Mouse (Mus musculus): ENCODE data around the gene Fam102a. TPM values are rescaled to one million over a fixed set of nuclear protein-coding genes. Genes with fewer than 3 reads are reported as not detected.
"Not testable (repeated sequence)": the region's sequence is repeated elsewhere in the genome, so short reads cannot be mapped to it uniquely, and the experiment has no call there.

Fam102a gene
- 11.4 and 12.8 TPM in 2 replicates for polyA plus RNA-seq (2015; fragmentation: Nextera tagmentation; extraction: Ambion mirVana)

DNA sequence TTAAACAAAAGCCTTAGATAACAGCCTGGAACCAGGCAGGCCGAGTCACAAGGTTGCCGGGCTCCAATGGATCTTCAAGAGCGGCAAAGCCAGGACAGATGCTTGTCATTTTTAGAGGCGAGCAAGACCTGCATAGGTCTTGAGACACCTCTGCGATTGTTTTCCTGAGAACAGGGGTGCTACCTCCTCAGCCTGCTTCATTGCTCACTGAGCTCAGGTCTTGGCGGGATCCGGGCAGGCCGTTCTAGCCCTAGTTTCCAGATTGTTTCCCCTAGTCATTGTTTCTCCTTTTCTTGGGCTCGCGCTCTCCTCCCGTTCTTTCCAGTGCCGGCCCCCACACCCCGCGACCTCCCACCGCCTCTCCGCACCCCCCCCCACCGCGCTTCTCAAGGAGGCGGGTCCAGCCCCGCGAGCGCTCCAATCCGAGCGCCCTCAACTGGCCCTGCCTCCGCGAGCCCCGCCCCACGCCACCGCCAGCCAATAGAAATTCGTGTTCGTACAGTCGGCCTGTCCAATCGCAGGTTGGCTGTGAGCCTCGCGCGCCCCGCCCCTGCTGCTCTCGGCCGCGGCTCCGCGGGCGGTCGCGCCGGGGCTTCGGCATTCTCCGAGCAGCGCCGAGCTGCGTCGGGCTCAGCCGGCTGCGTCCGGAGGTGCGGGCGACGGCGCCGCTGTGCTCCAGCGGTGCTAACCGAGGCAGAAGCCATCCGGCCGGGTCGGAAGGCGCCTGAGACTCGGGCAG is at the start of gene Fam102a:
Gene Fam102a, plus strand, starts transcription at position 600 of the 739 bp plus-strand sequence.
- Histone ChIP-seq H3K27ac (ENCODE audit: low read length) (peak within 1 kb of the TSS; percentile 97), H3K9me3 (replicated peaks; ENCODE audit: control insufficient read depth, low read length) (no peaks in the 10 kb centered on the region), H3K9ac (ENCODE audit: low read length) (peak within 1 kb of the TSS; percentile 91), H3K27me3 (ENCODE audit: control insufficient read depth, insufficient read depth, low read length) (no peaks in the 10 kb centered on the region), H3K4me1 (ENCODE audit: control insufficient read depth, insufficient read depth, low read length) (peaks cover 44% of the 10 kb centered on the region), H3K36me3 (ENCODE audit: control insufficient read depth, insufficient read depth, low read length) (no peaks in the 10 kb centered on the region), H3K4me3 (replicated peaks; ENCODE audit: low read length) (peak within 1 kb of the TSS; percentile 75), H3K4me2 (ENCODE audit: low read depth, low read length) (peak within 1 kb of the TSS; percentile 89)
- peak; percentile 95 for ATAC-seq (ENCODE audit: insufficient read depth, low FRiP score)
- WGBS: under 1% methylated on average over 67 of the region's 67 CpGs

DNA sequence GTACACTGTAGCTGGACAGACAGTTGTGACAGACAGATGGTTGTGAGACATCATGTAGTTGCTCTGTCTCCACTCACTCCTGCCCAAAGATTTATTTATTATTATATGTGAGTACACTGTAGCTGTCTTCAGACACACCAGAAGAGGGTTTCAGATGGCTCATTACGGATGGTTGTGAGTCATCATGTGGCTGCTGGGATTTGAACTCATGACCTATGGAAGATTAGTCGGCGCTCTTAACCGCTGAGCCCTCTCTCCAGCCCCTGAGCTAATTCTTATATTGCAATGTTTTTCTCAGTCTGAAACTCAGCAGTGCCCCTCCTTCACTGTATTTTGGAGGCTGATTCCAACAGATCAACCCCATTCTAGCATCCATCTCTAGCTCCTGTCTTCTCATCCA is 49.4 kb upstream of the Fam102a start:
- H3K9ac ChIP-seq (ENCODE audit: low read length): 0 out of 2 replicates have a peak overlapping the region, but pooled peaks have one; percentile 42
- WGBS: 67% methylated on average over 4 of the region's 4 CpGs
- no peak overlapping the region for H3K27ac ChIP-seq (ENCODE audit: low read length)
- no peaks in the 10 kb centered on the region for H3K9me3 ChIP-seq (replicated peaks; ENCODE audit: control insufficient read depth, low read length)
- H3K4me3 ChIP-seq (replicated peaks; ENCODE audit: low read length): no peak overlapping the region
- H3K36me3 ChIP-seq (ENCODE audit: control insufficient read depth, insufficient read depth, low read length): no peaks in the 10 kb centered on the region
- H3K4me2 ChIP-seq (ENCODE audit: low read depth, low read length): no peak overlapping the region
- H3K27me3 ChIP-seq (ENCODE audit: control insufficient read depth, insufficient read depth, low read length): no peaks in the 10 kb centered on the region
- H3K4me1 ChIP-seq (ENCODE audit: control insufficient read depth, insufficient read depth, low read length): no peaks in the 10 kb centered on the region
- ATAC-seq (ENCODE audit: insufficient read depth, low FRiP score): no peak

DNA sequence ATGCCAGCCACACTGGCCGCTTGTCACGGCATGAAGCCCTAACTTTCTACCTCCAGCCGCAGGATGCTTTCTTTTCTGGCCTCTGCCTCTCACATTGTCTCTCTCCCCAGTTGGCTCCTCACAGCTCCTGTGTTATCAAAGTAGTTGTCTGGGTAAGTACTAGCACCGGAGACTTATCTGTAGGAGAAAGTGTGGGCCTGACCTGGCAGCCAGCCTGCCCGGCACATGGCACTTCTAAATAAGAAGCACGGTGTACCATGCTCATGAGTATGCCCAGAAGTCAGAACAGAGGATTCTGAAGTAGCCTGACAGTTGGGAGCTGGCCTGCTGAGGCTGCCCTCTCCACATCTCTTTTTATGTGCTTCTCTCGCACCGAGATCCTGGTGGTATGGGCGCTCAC is 49.0 kb upstream of the Fam102a start:
- Histone ChIP-seq H3K27ac (ENCODE audit: low read length) (no peak overlapping the region), H3K9ac (ENCODE audit: low read length) (no peak overlapping the region), H3K4me1 (ENCODE audit: control insufficient read depth, insufficient read depth, low read length) (no peaks in the 10 kb centered on the region), H3K9me3 (replicated peaks; ENCODE audit: control insufficient read depth, low read length) (no peaks in the 10 kb centered on the region), H3K36me3 (ENCODE audit: control insufficient read depth, insufficient read depth, low read length) (no peaks in the 10 kb centered on the region), H3K27me3 (ENCODE audit: control insufficient read depth, insufficient read depth, low read length) (no peaks in the 10 kb centered on the region), H3K4me3 (replicated peaks; ENCODE audit: low read length) (no peak overlapping the region), H3K4me2 (ENCODE audit: low read depth, low read length) (no peak overlapping the region)
- WGBS: 88% methylated on average over 9 of the region's 9 CpGs
- ATAC-seq (ENCODE audit: insufficient read depth, low FRiP score): no peak

DNA sequence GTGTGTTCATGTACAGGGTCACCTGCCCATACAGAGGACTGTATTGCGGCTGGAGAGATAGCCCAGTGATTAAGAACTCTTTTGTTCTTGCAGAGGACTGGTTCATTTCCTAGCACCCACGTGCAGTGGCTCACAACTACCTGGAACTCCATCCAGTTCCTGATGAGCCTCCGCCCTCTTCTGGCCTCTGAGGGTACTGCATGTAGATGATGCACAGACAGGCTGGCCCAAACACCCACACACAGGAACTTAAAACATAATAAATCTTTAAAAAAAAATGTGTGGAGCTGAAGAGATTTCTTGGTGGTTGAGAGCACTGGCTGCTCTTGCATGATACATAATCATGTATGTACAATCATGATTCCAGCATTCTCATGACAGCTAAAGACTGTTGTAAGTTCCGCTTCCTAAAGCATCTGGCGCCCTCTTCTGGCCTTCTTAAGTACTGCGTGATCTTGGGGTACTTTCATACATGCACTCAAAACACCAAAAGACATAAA is 48.0 kb upstream of the Fam102a start:
- ATAC-seq (ENCODE audit: insufficient read depth, low FRiP score): peak; percentile 72; the same call in 1 of the 2 replicates
- no peaks in the 10 kb centered on the region for H3K9me3 ChIP-seq (replicated peaks; ENCODE audit: control insufficient read depth, low read length)
- WGBS: 8% methylated on average over 6 of the region's 6 CpGs
- no peak overlapping the region for H3K4me2 ChIP-seq (ENCODE audit: low read depth, low read length)
- H3K9ac ChIP-seq (ENCODE audit: low read length): no peak overlapping the region
- H3K4me3 ChIP-seq (replicated peaks; ENCODE audit: low read length): no peak overlapping the region
- H3K27me3 ChIP-seq (ENCODE audit: control insufficient read depth, insufficient read depth, low read length): no peaks in the 10 kb centered on the region
- H3K4me1 ChIP-seq (ENCODE audit: control insufficient read depth, insufficient read depth, low read length): no peaks in the 10 kb centered on the region
- H3K27ac ChIP-seq (ENCODE audit: low read length): no peak overlapping the region
- no peaks in the 10 kb centered on the region for H3K36me3 ChIP-seq (ENCODE audit: control insufficient read depth, insufficient read depth, low read length)

DNA sequence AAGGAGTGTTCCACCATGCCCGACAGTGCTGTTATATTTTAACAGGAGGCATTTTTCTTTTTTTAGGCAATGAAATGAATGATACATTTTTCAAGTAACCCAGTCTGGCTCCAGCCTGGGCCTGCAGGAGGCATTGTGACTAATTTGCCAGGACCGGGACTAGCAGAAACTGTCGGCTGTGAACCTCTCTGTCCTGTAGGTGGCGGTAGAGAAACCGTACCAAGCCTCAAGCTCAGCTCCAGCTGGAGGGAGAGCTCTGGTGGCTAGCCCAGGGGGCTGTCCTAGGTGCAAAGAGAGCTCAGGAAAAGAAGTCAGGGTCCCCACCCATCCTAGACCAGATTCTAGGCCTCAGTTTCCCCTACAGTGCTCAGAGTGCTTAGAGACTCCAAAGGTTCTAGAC is 46.5 kb upstream of the Fam102a start:
- Histone ChIP-seq H3K4me3 (replicated peaks; ENCODE audit: low read length) (no peak overlapping the region), H3K4me1 (ENCODE audit: control insufficient read depth, insufficient read depth, low read length) (no peaks in the 10 kb centered on the region), H3K27ac (ENCODE audit: low read length) (no peak overlapping the region), H3K4me2 (ENCODE audit: low read depth, low read length) (no peak overlapping the region), H3K27me3 (ENCODE audit: control insufficient read depth, insufficient read depth, low read length) (no peaks in the 10 kb centered on the region), H3K9ac (ENCODE audit: low read length) (no peak overlapping the region), H3K9me3 (replicated peaks; ENCODE audit: control insufficient read depth, low read length) (no peaks in the 10 kb centered on the region), H3K36me3 (ENCODE audit: control insufficient read depth, insufficient read depth, low read length) (no peaks in the 10 kb centered on the region)
- ATAC-seq (ENCODE audit: insufficient read depth, low FRiP score): peak; percentile 46; the same call in 1 of the 2 replicates
- WGBS: 2% methylated on average over 5 of the region's 5 CpGs

DNA sequence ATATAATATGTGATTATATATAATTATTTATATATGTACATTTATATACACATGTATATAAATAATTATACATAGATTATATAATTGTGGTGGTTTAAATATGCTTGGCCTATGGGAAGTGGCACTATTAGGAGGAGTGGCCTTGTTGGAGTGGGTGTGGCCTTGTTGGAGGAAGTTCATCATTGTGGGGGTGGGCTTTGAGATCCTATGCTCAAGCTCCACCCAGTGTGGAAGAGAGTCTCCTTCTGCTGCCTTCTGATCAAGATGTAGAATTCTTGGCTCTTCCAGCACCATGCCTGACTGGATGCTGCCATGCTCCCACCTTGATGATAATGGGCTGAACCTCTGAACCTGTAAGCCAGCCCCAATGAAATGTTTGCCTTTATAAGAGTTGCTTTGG is 44.4 kb upstream of the Fam102a start:
- H3K27ac ChIP-seq (ENCODE audit: low read length); H3K4me3 ChIP-seq (replicated peaks; ENCODE audit: low read length); H3K9ac ChIP-seq (ENCODE audit: low read length); H3K9me3 ChIP-seq (replicated peaks; ENCODE audit: control insufficient read depth, low read length); H3K36me3 ChIP-seq (ENCODE audit: control insufficient read depth, insufficient read depth, low read length); ATAC-seq (ENCODE audit: insufficient read depth, low FRiP score); H3K4me2 ChIP-seq (ENCODE audit: low read depth, low read length); H3K27me3 ChIP-seq (ENCODE audit: control insufficient read depth, insufficient read depth, low read length); H3K4me1 ChIP-seq (ENCODE audit: control insufficient read depth, insufficient read depth, low read length): not testable (repeated sequence)

DNA sequence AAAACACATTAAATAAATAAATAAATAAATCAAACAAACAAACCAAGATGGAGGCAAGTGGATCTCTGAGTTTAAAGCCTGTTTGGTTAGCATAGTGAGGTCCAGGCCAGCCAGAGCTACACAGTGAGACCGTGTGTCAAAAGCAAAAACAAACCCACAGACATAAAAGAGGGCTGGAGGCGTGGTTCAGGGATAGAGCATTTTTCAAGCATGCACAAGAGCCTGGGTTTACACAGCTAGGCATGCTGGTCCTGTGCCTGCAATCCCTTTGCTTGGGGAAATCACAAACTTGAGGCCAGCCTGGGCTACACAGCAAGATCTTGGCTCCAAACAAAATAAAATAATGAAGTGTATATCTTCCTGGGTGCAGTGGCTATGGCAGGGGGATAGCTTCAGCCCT is 42.5 kb upstream of the Fam102a start:
- H3K4me3 ChIP-seq (replicated peaks; ENCODE audit: low read length): no peak overlapping the region
- no peak overlapping the region for H3K27ac ChIP-seq (ENCODE audit: low read length)
- H3K9me3 ChIP-seq (replicated peaks; ENCODE audit: control insufficient read depth, low read length): no peaks in the 10 kb centered on the region
- no peak for ATAC-seq (ENCODE audit: insufficient read depth, low FRiP score)
- H3K27me3 ChIP-seq (ENCODE audit: control insufficient read depth, insufficient read depth, low read length): no peaks in the 10 kb centered on the region
- 53% methylated on average over 2 of the region's 2 CpGs for WGBS
- no peaks in the 10 kb centered on the region for H3K36me3 ChIP-seq (ENCODE audit: control insufficient read depth, insufficient read depth, low read length)
- H3K4me1 ChIP-seq (ENCODE audit: control insufficient read depth, insufficient read depth, low read length): no peaks in the 10 kb centered on the region
- no peak overlapping the region for H3K4me2 ChIP-seq (ENCODE audit: low read depth, low read length)
- no peak overlapping the region for H3K9ac ChIP-seq (ENCODE audit: low read length)

DNA sequence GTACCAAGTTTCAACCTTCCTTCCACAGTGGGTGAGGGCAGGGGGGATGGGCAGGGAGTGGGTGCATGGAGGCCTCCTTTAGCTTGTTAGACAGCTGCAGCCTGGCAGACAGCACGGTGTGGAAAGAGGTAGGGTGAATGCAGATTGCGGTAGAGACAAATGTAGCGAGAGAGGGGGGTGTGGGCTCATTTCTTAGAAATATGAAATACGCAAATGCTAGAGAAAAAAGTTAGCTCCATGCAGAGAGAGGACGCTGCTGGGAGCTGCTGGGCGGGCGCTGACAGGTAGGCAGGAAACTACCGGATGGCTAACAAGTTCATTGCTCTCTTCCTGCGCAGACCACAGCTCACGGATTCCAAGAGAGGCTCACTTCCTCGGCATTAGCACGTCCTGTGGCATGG is 41.8 kb upstream of the Fam102a start:
- WGBS: 54% methylated on average over 12 of the region's 12 CpGs
- no peak for ATAC-seq (ENCODE audit: insufficient read depth, low FRiP score)
- H3K9ac ChIP-seq (ENCODE audit: low read length): no peak overlapping the region

DNA sequence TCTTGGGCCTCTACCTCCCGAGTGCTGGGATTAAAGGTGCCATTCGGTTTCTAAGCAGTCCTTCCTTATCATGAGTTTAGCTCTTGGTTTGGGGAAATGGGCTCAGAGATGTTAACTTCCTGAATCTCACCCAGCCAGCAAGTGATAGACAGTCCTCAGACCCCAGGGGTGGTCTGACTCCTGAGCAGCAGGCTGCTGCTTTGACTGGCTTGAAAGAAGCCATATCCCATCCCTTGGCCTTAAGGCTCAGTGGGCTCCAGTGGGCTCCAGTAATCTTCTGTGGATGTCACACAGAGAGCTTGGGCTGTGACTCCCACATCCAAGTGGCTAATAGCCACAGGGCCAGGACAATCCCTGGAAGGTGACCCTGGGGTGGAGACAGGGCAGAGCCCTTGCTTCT is 40.6 kb upstream of the Fam102a start:
- Histone ChIP-seq H3K4me3 (replicated peaks; ENCODE audit: low read length) (no peak overlapping the region), H3K4me1 (ENCODE audit: control insufficient read depth, insufficient read depth, low read length) (no peaks in the 10 kb centered on the region), H3K27ac (ENCODE audit: low read length) (no peak overlapping the region), H3K27me3 (ENCODE audit: control insufficient read depth, insufficient read depth, low read length) (no peaks in the 10 kb centered on the region), H3K4me2 (ENCODE audit: low read depth, low read length) (no peak overlapping the region), H3K9ac (ENCODE audit: low read length) (no peak overlapping the region), H3K9me3 (replicated peaks; ENCODE audit: control insufficient read depth, low read length) (0 out of 2 replicates have a peak, but pooled peaks cover 9% of the 10 kb centered on the region), H3K36me3 (ENCODE audit: control insufficient read depth, insufficient read depth, low read length) (no peaks in the 10 kb centered on the region)
- no peak for ATAC-seq (ENCODE audit: insufficient read depth, low FRiP score)
- WGBS: 34% methylated on average over 2 of the region's 2 CpGs

More for the DNA sequence above, 41.8 kb upstream of the Fam102a start:
- no peaks in the 10 kb centered on the region for H3K36me3 ChIP-seq (ENCODE audit: control insufficient read depth, insufficient read depth, low read length)
- no peaks in the 10 kb centered on the region for H3K4me1 ChIP-seq (ENCODE audit: control insufficient read depth, insufficient read depth, low read length)
- no peak overlapping the region for H3K27ac ChIP-seq (ENCODE audit: low read length)
- H3K27me3 ChIP-seq (ENCODE audit: control insufficient read depth, insufficient read depth, low read length): no peaks in the 10 kb centered on the region
- no peaks in the 10 kb centered on the region for H3K9me3 ChIP-seq (replicated peaks; ENCODE audit: control insufficient read depth, low read length)
- no peak overlapping the region for H3K4me2 ChIP-seq (ENCODE audit: low read depth, low read length)
- H3K4me3 ChIP-seq (replicated peaks; ENCODE audit: low read length): no peak overlapping the region

Data from stomach, embryonic 16.5 days (tissue).